Mouse (Mus musculus): ENCODE measurements around the gene Gm45234.

DNA sequence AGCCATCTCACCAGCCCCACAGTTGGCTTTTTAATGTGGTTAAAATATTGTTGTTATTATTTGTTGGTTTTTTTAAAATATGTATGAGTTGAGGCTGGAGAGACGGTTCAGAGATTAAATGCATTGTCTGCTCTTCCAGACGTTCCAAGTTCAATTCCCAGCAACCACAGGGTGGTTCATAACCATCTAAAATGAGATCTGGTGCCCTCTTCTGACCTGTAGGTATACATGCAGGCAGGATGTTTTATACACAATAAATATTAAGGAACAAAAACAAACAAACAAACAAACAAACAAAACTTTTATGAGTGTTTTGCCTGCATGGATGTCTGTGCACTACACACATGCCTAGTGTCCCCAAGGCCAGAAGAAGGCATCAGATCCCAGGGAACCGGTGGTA lies 47.2 kb upstream of the Gm45234 start:
- TF ChIP-seq EP300 (IDR thresholded peaks at IDR 0.05; ENCODE audit: low read depth) (no peak), CTCF (IDR thresholded peaks at IDR 0.05; ENCODE audit: low read depth) (no peak)
